Mouse (Mus musculus) midbrain, embryonic 15.5 days (tissue): ENCODE data around the gene Musk. TPM values are rescaled to one million over a fixed set of nuclear protein-coding genes. Genes with fewer than 3 reads are reported as not detected.

Experiments used
- ATAC-seq: fragments of 200-750 bp; cut with Nextera tagmentation; replicated peaks from 2 replicates; pipeline ENCODE4 v1.8.0; 2017; ENCODE audit warnings: moderate TSS enrichment
- H3K27ac ChIP-seq: fragments of 300-500 bp; sonication (generic); 2 replicates; pipeline ENCODE4 v1.5.1; 2015; ENCODE audit warnings: mild to moderate bottlenecking, inconsistent platforms
- H3K27me3 ChIP-seq: fragments of 300-500 bp; sonication (generic); replicated peaks from 2 replicates; pipeline ENCODE4 v1.6.1; 2015; ENCODE audit warnings: inconsistent platforms
- H3K36me3 ChIP-seq: fragments of 300-500 bp; sonication (generic); replicated peaks from 2 replicates; pipeline ENCODE4 v1.6.1; 2015; ENCODE audit warnings: inconsistent platforms
- H3K4me1 ChIP-seq: fragments of 300-500 bp; sonication (generic); 2 replicates; pipeline ENCODE4 v1.6.1; 2015; ENCODE audit warnings: inconsistent platforms
- H3K4me2 ChIP-seq: fragments of 300-500 bp; sonication (generic); 2 replicates; pipeline ENCODE4 v1.6.1; 2015; ENCODE audit warnings: inconsistent platforms, mild to moderate bottlenecking, moderate library complexity
- H3K4me3 ChIP-seq: fragments of 300-500 bp; sonication (generic); 2 replicates; pipeline ENCODE4 v1.5.1; 2015; ENCODE audit warnings: mild to moderate bottlenecking, inconsistent platforms
- H3K9ac ChIP-seq: fragments of 300-500 bp; sonication (generic); 2 replicates; pipeline ENCODE4 v1.6.1; 2015; ENCODE audit warnings: mild to moderate bottlenecking, inconsistent platforms
- H3K9me3 ChIP-seq: fragments of 300-500 bp; sonication (generic); 2 replicates; pipeline ENCODE4 v1.6.1; 2016; ENCODE audit warnings: inconsistent platforms
- WGBS: fragments of 180-500 bp; shearing (Covaris S2); methylation state at CpG from one replicate; pipeline ENCODE4 v1.1.7; 2015; ENCODE audit warnings: mixed read lengths; 5-methylcytosine and 5-hydroxymethylcytosine counted together
- polyA plus RNA-seq: library from polyadenylated mRNA; unstranded; fragments of >200 nt; fragmentation: Nextera tagmentation; extraction: Ambion mirVana; gene quantifications from 2 replicates; pipeline ENCODE4 v1.2.1, GENCODE M21; 2015

Musk gene
- polyA plus RNA-seq, 1 experiment from 2014 or later, result not detected

GRCm38 (mm10) chr4:58326746-58327145 is 41.0 kb downstream of the Musk start:
- WGBS, result 20% methylated on average over 3 of the region's 3 CpGs
- Histone ChIP-seq H3K4me2 (no peak overlapping the region), H3K4me3 (no peak overlapping the region), H3K36me3 (no peaks in the 10 kb centered on the region), H3K27ac (no peak overlapping the region), H3K4me1 (no peaks in the 10 kb centered on the region), H3K9ac (no peak overlapping the region), H3K27me3 (no peaks in the 10 kb centered on the region), H3K9me3 (no peaks in the 10 kb centered on the region)
- no peak for ATAC-seq

GRCm38 (mm10) chr4:58328231-58328630 is 42.5 kb downstream of the Musk start:
- H3K4me2 ChIP-seq, result no peak overlapping the region
- H3K27me3 ChIP-seq, result no peaks in the 10 kb centered on the region
- no peak for ATAC-seq
- no peak overlapping the region for H3K27ac ChIP-seq
- WGBS, result 91% methylated on average over 4 of the region's 4 CpGs
- H3K36me3 ChIP-seq, result no peaks in the 10 kb centered on the region
- H3K9me3 ChIP-seq, result no peaks in the 10 kb centered on the region
- no peak overlapping the region for H3K9ac ChIP-seq
- no peak overlapping the region for H3K4me3 ChIP-seq
- H3K4me1 ChIP-seq, result no peaks in the 10 kb centered on the region

DNA sequence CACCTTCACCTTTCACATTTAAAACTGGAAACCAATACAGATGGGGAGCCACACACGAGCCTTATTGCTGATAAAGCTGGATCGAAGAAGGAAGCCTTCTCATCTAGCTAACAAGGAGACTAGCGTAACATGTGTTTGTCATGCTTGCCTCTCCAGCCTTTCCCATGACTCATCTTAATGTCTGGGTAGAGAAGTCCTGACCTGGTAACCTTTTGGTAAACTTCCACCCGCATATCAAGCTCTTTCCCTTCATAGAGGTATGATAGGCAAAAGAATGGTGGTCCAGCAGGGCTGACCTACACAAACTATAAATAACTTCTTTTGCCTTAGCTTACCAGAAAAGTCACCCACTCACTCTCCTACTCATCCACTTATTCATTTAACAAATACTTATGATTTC is 44.3 kb downstream of the Musk start:
- Histone ChIP-seq H3K27me3 (no peaks in the 10 kb centered on the region), H3K9me3 (no peaks in the 10 kb centered on the region), H3K9ac (no peak overlapping the region), H3K4me1 (no peaks in the 10 kb centered on the region), H3K36me3 (no peaks in the 10 kb centered on the region), H3K27ac (no peak overlapping the region), H3K4me3 (no peak overlapping the region), H3K4me2 (no peak overlapping the region)
- no peak for ATAC-seq
- WGBS, result 93% methylated on average over 4 of the region's 4 CpGs

GRCm38 (mm10) chr4:58330864-58331638 is 45.3 kb downstream of the Musk start:
- ATAC-seq, result no peak
- Histone ChIP-seq H3K4me3 (no peak overlapping the region), H3K9ac (no peak overlapping the region), H3K4me1 (no peaks in the 10 kb centered on the region), H3K27ac (no peak overlapping the region), H3K27me3 (no peaks in the 10 kb centered on the region), H3K36me3 (no peaks in the 10 kb centered on the region), H3K9me3 (no peaks in the 10 kb centered on the region), H3K4me2 (no peak overlapping the region)
- 95% methylated on average over 10 of the region's 10 CpGs for WGBS

DNA sequence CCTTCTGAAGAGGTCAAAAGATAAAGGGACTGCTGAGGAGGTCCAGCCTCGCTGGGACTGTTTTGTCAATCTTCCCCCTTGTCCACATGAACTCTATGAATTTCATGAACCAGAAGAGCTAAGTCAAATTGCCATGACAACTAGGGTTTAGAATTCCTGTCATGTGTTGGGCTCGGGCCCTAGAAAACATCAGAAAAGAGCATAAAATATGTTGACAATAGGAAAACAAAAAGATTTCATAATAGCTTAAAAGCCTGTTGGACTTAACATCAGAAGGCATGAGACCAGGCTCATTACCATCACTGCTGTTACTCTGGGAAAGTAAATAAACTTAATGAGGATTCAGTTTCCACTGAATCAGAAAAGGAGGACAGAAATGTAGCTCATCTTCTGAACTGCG is 46.6 kb downstream of the Musk start:
- Histone ChIP-seq H3K27ac (no peak overlapping the region), H3K9ac (no peak overlapping the region), H3K4me3 (no peak overlapping the region), H3K4me2 (no peak overlapping the region), H3K4me1 (no peaks in the 10 kb centered on the region), H3K27me3 (no peaks in the 10 kb centered on the region), H3K36me3 (no peaks in the 10 kb centered on the region), H3K9me3 (no peaks in the 10 kb centered on the region)
- 24% methylated on average over 3 of the region's 3 CpGs for WGBS
- ATAC-seq, result no peak

- no peak overlapping the region for H3K9ac ChIP-seq
- H3K27me3 ChIP-seq, result no peaks in the 10 kb centered on the region
- WGBS, result 81% methylated on average over 2 of the region's 2 CpGs
- H3K9me3 ChIP-seq, result no peaks in the 10 kb centered on the region
- H3K4me3 ChIP-seq, result no peak overlapping the region
- H3K27ac ChIP-seq, result no peak overlapping the region
- H3K4me1 ChIP-seq, result no peaks in the 10 kb centered on the region
- no peaks in the 10 kb centered on the region for H3K36me3 ChIP-seq
- no peak overlapping the region for H3K4me2 ChIP-seq
- ATAC-seq, result no peak
Measured at GRCm38 (mm10) chr4:58336227-58336626, 50.5 kb downstream of the Musk start.

DNA sequence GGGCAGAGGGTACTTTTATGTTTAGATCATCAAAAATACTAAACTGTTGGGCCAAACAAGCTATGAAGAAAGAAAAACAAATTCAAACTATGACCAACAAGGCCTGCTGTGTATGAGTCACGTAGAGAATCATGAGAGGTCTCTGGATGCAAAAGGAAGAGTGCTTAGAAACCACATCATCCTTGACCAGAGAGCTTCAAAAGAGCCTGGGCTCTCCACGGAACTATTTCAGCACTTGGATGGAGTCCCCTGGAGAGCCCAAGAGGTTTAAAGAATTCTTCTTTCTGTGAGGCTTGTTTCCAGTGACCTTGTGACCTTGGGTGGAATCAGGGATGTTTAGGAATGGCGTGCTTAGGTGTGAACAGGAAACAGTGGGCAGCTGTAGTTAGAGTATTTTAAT is 53.5 kb downstream of the Musk start:
- ATAC-seq, result no peak
- H3K4me3 ChIP-seq, result no peak overlapping the region
- no peak overlapping the region for H3K4me2 ChIP-seq
- no peak overlapping the region for H3K9ac ChIP-seq
- no peaks in the 10 kb centered on the region for H3K4me1 ChIP-seq
- H3K27ac ChIP-seq, result no peak overlapping the region
- WGBS, result 21% methylated on average over 3 of the region's 3 CpGs
- H3K36me3 ChIP-seq, result no peaks in the 10 kb centered on the region
- no peaks in the 10 kb centered on the region for H3K27me3 ChIP-seq
- H3K9me3 ChIP-seq, result no peaks in the 10 kb centered on the region

DNA sequence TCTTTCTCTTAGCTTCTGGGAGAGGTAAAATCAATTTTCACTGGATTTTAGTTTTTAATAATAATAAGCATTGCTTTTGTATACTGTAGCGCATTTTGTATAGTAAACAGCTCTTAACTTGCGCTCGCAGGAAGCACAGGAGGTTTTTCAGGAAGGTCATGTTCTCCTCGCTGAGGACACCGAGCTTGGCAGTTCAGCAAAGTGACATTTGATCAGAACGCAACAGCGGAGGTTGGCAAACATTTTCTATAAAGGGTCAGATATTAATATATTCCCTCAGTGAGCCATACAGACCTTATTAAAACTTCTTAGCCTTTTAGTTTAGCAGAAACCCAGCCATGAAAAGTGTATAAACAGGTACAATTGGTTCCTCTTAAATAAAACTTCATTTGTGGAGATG is 64.4 kb downstream of the Musk start:
- H3K27me3 ChIP-seq, result no peaks in the 10 kb centered on the region
- H3K27ac ChIP-seq, result no peak overlapping the region
- no peaks in the 10 kb centered on the region for H3K36me3 ChIP-seq
- no peak overlapping the region for H3K9ac ChIP-seq
- no peak overlapping the region for H3K4me2 ChIP-seq
- no peaks in the 10 kb centered on the region for H3K9me3 ChIP-seq
- WGBS, result 86% methylated on average over 7 of the region's 7 CpGs
- no peak overlapping the region for H3K4me3 ChIP-seq
- no peaks in the 10 kb centered on the region for H3K4me1 ChIP-seq
- no peak for ATAC-seq

DNA sequence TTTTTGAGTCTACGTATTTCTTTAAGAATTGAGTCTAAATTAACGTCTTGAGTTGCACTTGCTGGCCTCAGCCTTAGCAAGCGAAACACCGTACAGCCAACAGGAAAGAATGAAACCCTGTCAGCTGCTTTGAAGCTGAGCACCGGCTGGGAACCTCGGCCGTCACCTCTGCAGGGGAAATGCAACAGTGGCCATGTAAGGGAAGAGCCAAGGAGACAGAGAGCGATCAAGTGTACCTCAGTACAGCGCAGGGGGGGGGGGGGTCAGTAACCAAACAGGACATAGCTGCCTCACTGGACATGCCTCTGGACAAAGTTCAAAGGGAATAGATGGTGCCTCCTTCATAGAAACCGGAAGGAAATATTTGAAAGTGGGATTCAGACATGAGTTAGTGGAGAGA is 65.4 kb downstream of the Musk start:
- ATAC-seq, result no peak
- H3K9me3 ChIP-seq, result no peaks in the 10 kb centered on the region
- no peaks in the 10 kb centered on the region for H3K27me3 ChIP-seq
- no peaks in the 10 kb centered on the region for H3K36me3 ChIP-seq
- no peak overlapping the region for H3K4me3 ChIP-seq
- H3K9ac ChIP-seq, result no peak overlapping the region
- no peak overlapping the region for H3K27ac ChIP-seq
- no peak overlapping the region for H3K4me2 ChIP-seq
- WGBS, result 63% methylated on average over 10 of the region's 10 CpGs
- no peaks in the 10 kb centered on the region for H3K4me1 ChIP-seq

GRCm38 (mm10) chr4:58351590-58351989 is 65.8 kb downstream of the Musk start:
- no peak overlapping the region for H3K4me3 ChIP-seq
- no peak overlapping the region for H3K27ac ChIP-seq
- no peaks in the 10 kb centered on the region for H3K4me1 ChIP-seq
- no peaks in the 10 kb centered on the region for H3K36me3 ChIP-seq
- no peak overlapping the region for H3K9ac ChIP-seq
- no peak for ATAC-seq
- H3K4me2 ChIP-seq, result no peak overlapping the region
- H3K27me3 ChIP-seq, result no peaks in the 10 kb centered on the region
- H3K9me3 ChIP-seq, result no peaks in the 10 kb centered on the region
- 79% methylated on average over 5 of the region's 5 CpGs for WGBS

DNA sequence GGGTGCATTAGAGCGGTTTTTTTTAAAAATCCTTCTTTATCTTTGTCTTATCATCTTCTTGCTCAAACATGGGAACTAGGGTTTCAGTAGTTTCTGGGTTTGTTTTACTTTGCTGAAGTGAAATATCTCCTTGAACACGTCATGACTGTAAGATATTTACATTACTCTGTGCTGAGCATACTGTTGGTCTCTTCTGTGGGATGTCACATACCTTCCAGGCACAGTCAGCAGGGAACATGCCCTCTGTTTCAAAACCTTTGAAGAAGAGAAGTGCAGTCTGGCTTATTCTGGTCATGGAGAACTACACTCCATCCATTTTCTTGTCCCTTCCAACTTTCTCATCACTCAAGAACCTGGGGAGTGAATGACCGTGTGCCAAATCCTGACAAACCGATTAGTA is 73.2 kb downstream of the Musk start:
- H3K9ac ChIP-seq, result no peak overlapping the region
- no peak overlapping the region for H3K4me3 ChIP-seq
- H3K4me2 ChIP-seq, result no peak overlapping the region
- 91% methylated on average over 4 of the region's 4 CpGs for WGBS
- no peaks in the 10 kb centered on the region for H3K36me3 ChIP-seq
- no peaks in the 10 kb centered on the region for H3K9me3 ChIP-seq
- no peak for ATAC-seq
- H3K27me3 ChIP-seq, result no peaks in the 10 kb centered on the region
- no peak overlapping the region for H3K27ac ChIP-seq
- H3K4me1 ChIP-seq, result no peaks in the 10 kb centered on the region

DNA sequence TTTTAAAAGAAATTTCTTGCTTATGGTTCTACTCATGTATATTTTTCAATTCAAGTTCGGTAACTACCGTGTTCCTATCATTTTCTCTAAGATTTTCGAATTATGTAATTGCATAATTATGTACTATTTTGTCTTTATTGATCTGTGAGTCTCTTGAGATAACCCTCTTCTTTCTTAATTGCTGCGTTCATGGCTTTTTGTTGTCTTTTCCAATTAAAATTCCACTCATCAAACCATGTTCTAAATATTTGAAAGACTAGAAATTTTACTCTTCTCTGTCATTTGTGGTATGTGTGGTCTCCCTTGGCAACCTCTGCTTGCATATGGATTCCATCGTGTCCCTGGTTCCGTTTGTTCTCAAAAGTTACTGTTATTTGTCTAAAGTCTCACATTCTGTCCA is 79.6 kb downstream of the Musk start:
- Histone ChIP-seq H3K27ac (no peak overlapping the region), H3K4me2 (no peak overlapping the region), H3K4me1 (no peaks in the 10 kb centered on the region), H3K9me3 (no peaks in the 10 kb centered on the region), H3K9ac (no peak overlapping the region), H3K27me3 (no peaks in the 10 kb centered on the region), H3K4me3 (no peak overlapping the region), H3K36me3 (no peaks in the 10 kb centered on the region)
- ATAC-seq, result no peak
- 84% methylated on average over 6 of the region's 6 CpGs for WGBS

DNA sequence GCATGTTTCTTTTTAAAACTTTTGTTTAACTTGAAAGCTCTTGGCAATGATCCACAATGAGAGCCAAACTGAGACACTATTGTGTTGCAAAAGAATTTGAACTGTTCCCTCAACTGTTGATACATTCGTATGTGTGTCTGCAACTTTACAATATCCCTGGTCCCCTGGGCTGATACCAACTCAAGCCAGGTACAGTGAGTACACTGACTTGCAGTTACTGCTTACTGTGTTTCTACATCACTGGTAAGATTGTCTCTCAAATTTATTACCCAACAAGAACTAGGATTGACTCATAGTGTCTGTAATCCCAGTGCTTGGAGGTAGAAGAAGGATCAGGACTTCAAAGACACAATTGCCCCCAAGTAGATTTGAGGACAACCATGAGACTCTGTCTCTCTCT is 85.3 kb downstream of the Musk start:
- Histone ChIP-seq H3K4me3 (no peak overlapping the region), H3K27me3 (no peaks in the 10 kb centered on the region), H3K4me2 (no peak overlapping the region), H3K27ac (no peak overlapping the region), H3K9ac (no peak overlapping the region), H3K9me3 (no peaks in the 10 kb centered on the region), H3K4me1 (no peaks in the 10 kb centered on the region), H3K36me3 (no peaks in the 10 kb centered on the region)
- no peak for ATAC-seq
- WGBS, result 73% methylated on average over 1 of the region's 1 CpGs
